Mouse (Mus musculus) embryonic stem cell, embryonic (primary cell): ENCODE measurements around the gene Slc1a6.
"Not testable (repeated sequence)": the region's sequence is repeated elsewhere in the genome, so short reads cannot be mapped to it uniquely, and the experiment has no call there.

Experiments
- CTCF ChIA-PET, 4 experiments: fragments of 300-600 bp in 2 of 4; fragments of 350-600 bp in 2 of 4; sonication (Branson Sonifier 250); formaldehyde crosslinking; loops; one replicate each; lab custom pipeline; 2022; ENCODE audit warnings: inconsistent platforms in 2 of 4; lab: Charles Lee
- POLR2A ChIA-PET, 4 experiments: fragments of 300-600 bp in 2 of 4; fragments of 350-600 bp in 2 of 4; sonication (Branson Sonifier 250); formaldehyde crosslinking; loops; one replicate each; lab custom pipeline; 2022; ENCODE audit warnings: antibody characterized with exemption in 4 of 4, inconsistent platforms in 1 of 4; lab: Charles Lee

Slc1a6 gene

DNA sequence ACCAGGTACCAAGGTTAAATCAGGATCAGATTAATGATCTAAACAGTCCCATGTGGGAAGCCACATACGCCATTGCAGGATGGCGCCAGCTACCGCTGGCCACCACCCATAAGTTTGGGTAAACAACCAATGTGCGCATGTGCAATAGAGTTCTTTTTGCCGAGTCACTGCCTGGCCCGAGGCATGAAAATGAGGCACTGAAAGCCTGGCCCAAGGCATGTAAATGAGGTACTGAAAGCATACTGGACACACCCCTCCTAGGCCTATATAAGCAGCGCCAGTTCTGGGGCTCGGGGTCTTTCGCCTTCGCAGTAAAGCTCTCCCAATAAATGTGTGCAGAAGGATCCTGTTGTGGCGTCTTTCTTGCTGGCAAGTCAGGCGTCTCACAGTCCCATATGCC, 60.2 kb downstream of the Slc1a6 start:
- CTCF ChIA-PET, result not testable (repeated sequence)

DNA sequence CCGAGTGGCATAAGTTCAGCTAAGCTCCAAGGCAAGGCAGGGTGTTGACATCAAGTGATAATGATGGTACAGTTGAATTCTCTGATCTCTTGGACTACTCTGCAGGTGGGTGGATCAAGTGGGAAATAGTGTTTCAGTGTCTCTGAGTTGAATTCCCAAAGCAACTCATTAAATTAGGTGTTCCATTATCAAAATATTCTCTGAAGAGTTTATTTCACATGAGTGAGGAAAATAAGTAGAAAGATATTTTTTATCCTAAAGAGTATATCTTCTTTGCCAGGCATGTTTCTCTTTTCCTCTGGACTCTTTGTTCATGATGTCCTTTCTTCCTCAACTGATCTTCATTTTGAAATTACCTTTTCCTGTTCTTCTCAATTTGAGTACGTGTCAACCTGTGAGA, 71.8 kb downstream of the Slc1a6 start, which contains the start of gene Olfr1356:
Gene Olfr1356 (minus strand): TSS at position 101 of the 400 bp plus-strand sequence.
- CTCF ChIA-PET, result no interaction called here
- POLR2A ChIA-PET, result no interaction called here

More for the DNA sequence above, 60.2 kb downstream of the Slc1a6 start:
- POLR2A ChIA-PET, result not testable (repeated sequence)
